Mouse (Mus musculus) spleen, adult 2 months (tissue): ENCODE measurements around the gene Zfp579. TPM values are rescaled to one million over a fixed set of nuclear protein-coding genes. Genes with fewer than 3 reads are reported as not detected.
A peak's percentile ranks its signal among the peaks of the same experiment; 100 is the strongest.
"Not testable (repeated sequence)": the region's sequence is repeated elsewhere in the genome, so short reads cannot be mapped to it uniquely, and the experiment has no call there.

Experiments used
- DNase-seq, 2 experiments: peaks; one replicate each; pipeline versions ENCODE4 v3.0.0 to v3.0.0-alpha.2; 2012 to 2021; ENCODE audit warnings: low spot score in 2 of 2, low read depth in 1 of 2
- H3K27ac ChIP-seq: fragments of 200-500 bp; 2 replicates; pipeline ENCODE4 v1.5.1; 2012; ENCODE audit warnings: low read length, inconsistent platforms; ENCODE audit not compliant: insufficient read depth
- H3K27me3 ChIP-seq: fragments of 200-500 bp; 2 replicates; pipeline ENCODE4 v1.6.1; 2012; ENCODE audit warnings: mild to moderate bottlenecking, moderate library complexity, low read length, inconsistent platforms; ENCODE audit not compliant: control insufficient read depth, insufficient read depth
- H3K36me3 ChIP-seq: fragments of 200-500 bp; 2 replicates; pipeline ENCODE4 v1.6.1; 2012; ENCODE audit warnings: mild to moderate bottlenecking, low read length, inconsistent platforms; ENCODE audit not compliant: control insufficient read depth, insufficient read depth
- H3K4me1 ChIP-seq: fragments of 200-500 bp; 2 replicates; pipeline ENCODE4 v1.6.1; 2011; ENCODE audit warnings: inconsistent platforms; ENCODE audit not compliant: control insufficient read depth, insufficient read depth, insufficient read length
- H3K4me3 ChIP-seq: fragments of 200-500 bp; 2 replicates; pipeline ENCODE4 v1.5.1; 2011; ENCODE audit warnings: mild to moderate bottlenecking, inconsistent platforms; ENCODE audit not compliant: insufficient read depth, insufficient read length; ENCODE audit errors: extremely low read depth
- CTCF ChIP-seq: fragments of 200-500 bp; IDR thresholded peaks from 2 replicates; pipeline ENCODE4 v1.5.1; 2011; ENCODE audit warnings: mild to moderate bottlenecking, inconsistent platforms; ENCODE audit not compliant: insufficient read depth, insufficient read length, insufficient replicate concordance; ENCODE audit errors: extremely low read depth
- POLR2A ChIP-seq: fragments of 200-500 bp; IDR thresholded peaks from 2 replicates; pipeline ENCODE4 v1.6.1; 2011; ENCODE audit warnings: low read depth, low read length, inconsistent platforms
- WGBS: fragments of 180-500 bp; shearing (Covaris S2); methylation state at CpG from one replicate; pipeline ENCODE4 v1.1.7; 2018; 5-methylcytosine and 5-hydroxymethylcytosine counted together
- polyA plus RNA-seq: library from polyadenylated mRNA; depleted of rRNA; stranded (reverse); fragments of >200 nt; gene quantifications from 2 replicates; pipeline ENCODE4 v1.2.3, GENCODE M21; 2012

Zfp579 gene
- polyA plus RNA-seq, 1 experiment, result 30.2 TPM

DNA sequence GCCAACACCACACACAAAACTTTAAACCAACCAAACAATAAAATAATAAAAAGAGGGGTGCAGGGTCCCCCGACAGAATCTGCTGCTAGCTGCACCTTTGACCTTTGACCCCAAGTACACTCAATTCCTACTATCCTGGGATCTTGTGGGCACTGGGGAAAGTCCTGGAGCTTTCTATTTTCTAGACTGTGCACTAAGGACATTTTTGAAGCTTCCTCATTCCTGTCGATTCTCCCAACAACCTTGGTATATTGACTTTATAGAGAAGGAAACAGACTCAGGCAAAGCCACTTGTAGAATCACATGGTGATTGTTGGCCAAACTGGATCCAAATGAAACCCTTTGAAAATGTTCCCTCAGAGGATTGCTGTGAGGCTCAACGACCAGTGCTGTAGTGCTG is 20.1 kb upstream of the Zfp579 start:
- WGBS, result 39% methylated on average over 3 of the region's 3 CpGs
- TF ChIP-seq POLR2A (no peak), CTCF (no peak)
- no peaks in the 10 kb centered on the region; the same call in 1 of the 2 replicates for H3K27me3 ChIP-seq
- H3K4me3 ChIP-seq, result no peak overlapping the region; the same call in 1 of the 2 replicates
- peaks cover 15% of the 10 kb centered on the region for H3K36me3 ChIP-seq
- DNase-seq, result no peak
- H3K4me1 ChIP-seq, result no peaks in the 10 kb centered on the region; the same call in 1 of the 2 replicates
- H3K27ac ChIP-seq, result peak overlapping the region; percentile 88

DNA sequence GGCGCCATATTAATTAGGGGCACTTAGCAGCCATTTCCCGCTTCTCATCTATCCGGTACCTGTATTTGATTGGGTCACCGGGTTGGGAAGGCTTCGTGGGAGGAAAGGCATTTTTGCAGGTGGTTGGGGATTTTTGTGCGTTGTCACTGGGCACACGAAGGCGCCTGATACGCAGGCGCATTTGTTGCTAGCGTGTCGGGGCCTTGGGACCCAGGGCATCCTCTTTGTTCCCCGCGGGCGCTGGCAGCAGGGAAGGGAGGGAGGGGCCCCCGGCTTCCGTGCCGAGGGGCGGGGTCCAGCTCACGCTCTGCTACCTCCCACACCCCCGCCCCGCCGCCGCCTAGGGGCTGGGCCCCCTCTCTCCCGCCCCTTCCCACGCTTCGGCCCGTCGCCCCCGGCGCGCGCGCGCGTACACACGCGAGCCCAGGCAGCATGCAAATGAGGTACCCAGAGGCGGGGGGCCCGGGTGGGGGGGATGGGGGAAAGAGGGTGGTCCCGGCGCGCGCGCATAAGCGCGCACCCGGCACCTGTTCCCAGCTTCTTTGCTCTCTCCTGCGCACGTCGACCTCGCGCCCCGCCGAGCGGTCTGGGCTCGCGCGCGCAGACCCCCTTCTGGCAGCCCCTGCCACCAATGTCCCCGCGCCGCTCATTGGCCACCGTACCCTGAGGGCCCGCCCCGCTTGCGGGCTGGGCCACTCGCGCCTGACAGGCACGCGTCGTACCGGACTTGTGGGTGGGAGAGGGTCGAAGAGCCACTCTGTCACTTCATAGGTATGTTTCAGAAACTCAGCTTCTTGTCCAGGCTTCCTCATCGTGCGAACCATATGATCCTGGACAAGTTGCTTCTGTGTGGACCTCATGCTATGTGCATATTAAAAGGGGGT is 19.4 kb upstream of the Zfp579 start, which contains the start of gene Gm44973:
TSS of gene Gm44973 (plus strand) at position 379 of the 884 bp plus-strand sequence.
- TF ChIP-seq CTCF (no peak), POLR2A (peak; percentile 39)
- H3K4me1 ChIP-seq, result no peaks in the 10 kb centered on the region; the same call in 1 of the 2 replicates
- peak within 1 kb of the TSS; percentile 99 for H3K27ac ChIP-seq
- peak; percentile 91 to 95 for DNase-seq
- H3K4me3 ChIP-seq, result peak within 1 kb of the TSS; percentile 96
- peaks cover 20% of the 10 kb centered on the region for H3K36me3 ChIP-seq
- under 1% methylated on average over 65 of the region's 76 CpGs for WGBS
- no peaks in the 10 kb centered on the region; the same call in 1 of the 2 replicates for H3K27me3 ChIP-seq

GRCm38 (mm10) chr7:5014251-5015117 is 18.5 kb upstream of the Zfp579 start, which contains the start of the genes Zfp524 and Fiz1:
Zfp524 (plus strand) TSS chr7:5014415.
Fiz1 (minus strand) TSS chr7:5014697.
- Histone ChIP-seq H3K27me3 (no peaks in the 10 kb centered on the region; the same call in 1 of the 2 replicates), H3K4me1 (no peaks in the 10 kb centered on the region; the same call in 1 of the 2 replicates), H3K27ac (peak within 1 kb of the TSS; percentile 99), H3K36me3 (peaks cover 22% of the 10 kb centered on the region), H3K4me3 (peak within 1 kb of the TSS; percentile 96)
- TF ChIP-seq CTCF (no peak), POLR2A (no peak)
- WGBS, result under 1% methylated on average over 39 of the region's 42 CpGs
- DNase-seq, result peak; percentile 94 to 97

DNA sequence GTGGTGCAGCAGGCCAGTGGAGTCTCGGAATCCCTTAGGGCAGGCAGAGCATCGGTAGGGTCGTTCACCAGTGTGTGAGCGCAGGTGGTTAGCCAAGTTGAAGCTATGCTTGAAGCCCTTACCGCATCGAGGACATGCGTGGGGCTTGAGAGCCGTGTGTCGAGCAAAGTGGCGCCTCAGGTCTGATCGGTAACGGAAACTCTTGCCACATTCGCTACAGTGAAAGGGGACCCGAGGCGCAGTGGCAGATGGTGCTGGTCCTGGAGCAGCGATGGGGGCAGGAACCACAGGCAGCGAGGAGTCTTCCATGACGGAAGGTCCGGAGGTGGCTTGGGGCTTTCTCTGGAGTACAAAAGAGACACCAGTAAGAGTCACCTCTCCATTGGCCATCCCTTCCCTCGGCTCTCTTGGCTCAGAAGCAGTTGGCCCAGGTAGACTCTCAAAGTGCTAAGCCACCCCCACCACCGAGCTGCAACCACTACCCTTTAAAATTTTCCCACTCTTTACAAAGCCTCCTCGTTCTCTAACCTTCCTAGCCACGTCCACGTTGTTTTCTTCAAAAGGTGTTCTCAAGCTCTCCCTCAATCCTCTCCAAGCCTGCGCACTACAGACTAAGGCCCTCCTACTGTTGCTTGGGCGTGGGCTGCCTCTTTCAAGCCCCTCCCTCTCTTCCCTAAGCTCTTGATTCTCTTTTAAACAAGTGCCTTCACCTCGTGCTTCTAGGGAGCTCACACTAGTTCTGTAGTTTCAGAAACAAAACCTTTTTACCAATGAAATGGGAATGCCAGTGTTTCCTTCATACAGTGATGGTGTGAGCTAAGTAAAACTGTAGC is 16.9 kb upstream of the Zfp579 start:
- DNase-seq, result no peak
- TF ChIP-seq CTCF, result no peak
- TF ChIP-seq POLR2A, result no peak
- H3K27ac ChIP-seq, result no peak overlapping the region
- peaks cover 37% of the 10 kb centered on the region for H3K36me3 ChIP-seq
- no peak overlapping the region for H3K4me3 ChIP-seq
- no peaks in the 10 kb centered on the region; the same call in 1 of the 2 replicates for H3K27me3 ChIP-seq
- H3K4me1 ChIP-seq, result no peaks in the 10 kb centered on the region
- 84% methylated on average over 27 of the region's 27 CpGs for WGBS

- Histone ChIP-seq H3K4me1 (no peaks in the 10 kb centered on the region), H3K4me3 (no peak overlapping the region), H3K27ac (no peak overlapping the region), H3K36me3 (peaks cover 41% of the 10 kb centered on the region), H3K27me3 (no peaks in the 10 kb centered on the region)
- TF ChIP-seq POLR2A (no peak), CTCF (no peak)
- DNase-seq, result no peak
- WGBS, result 96% methylated on average over 26 of the region's 26 CpGs
Measured at GRCm38 (mm10) chr7:5008229-5008628, 12.3 kb upstream of the Zfp579 start.

DNA sequence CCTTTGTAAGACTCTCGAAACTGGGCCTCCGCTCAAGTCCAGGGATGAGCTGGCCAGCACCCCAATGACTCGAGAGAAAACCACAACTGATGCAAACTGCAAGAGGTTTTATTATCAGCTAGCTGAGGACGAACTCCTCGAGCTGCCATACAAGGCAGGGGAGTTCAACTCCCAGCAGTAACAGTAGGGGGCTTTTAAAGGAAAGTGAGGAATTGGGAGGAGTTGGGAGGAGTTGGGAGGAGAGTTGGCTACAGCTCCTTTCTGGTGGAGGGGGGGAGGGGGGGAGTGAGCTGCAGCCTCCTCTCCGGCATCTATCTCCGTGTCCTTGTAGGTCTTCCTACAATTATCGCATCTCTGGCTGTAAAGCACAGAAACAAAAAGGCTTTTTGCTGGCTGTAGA is 6.9 kb upstream of the Zfp579 start:
- H3K36me3 ChIP-seq, H3K27me3 ChIP-seq, H3K4me1 ChIP-seq, H3K27ac ChIP-seq, H3K4me3 ChIP-seq, DNase-seq: not testable (repeated sequence)
- WGBS, result 76% methylated on average over 8 of the region's 8 CpGs
